Mouse (Mus musculus) common myeloid progenitor, adult 5-6 weeks (primary cell): ENCODE results near the gene Alyref2. TPM values are rescaled to one million over a fixed set of nuclear protein-coding genes. Genes with fewer than 3 reads are reported as not detected.
A peak's percentile ranks its signal among the peaks of the same experiment; 100 is the strongest.

Experiments
- ATAC-seq: replicated peaks from 2 replicates; pipeline ENCODE4 v1.8.0; 2016; ENCODE audit warnings: low read depth, mild to moderate bottlenecking, moderate TSS enrichment, inconsistent platforms; ENCODE audit not compliant: poor library complexity, severe bottlenecking
- total RNA-seq: library from RNA; stranded (forward); fragments of 200-1000, 187-1606 nt; gene quantifications from 2 replicates; pipeline ENCODE4 v1.2.3, GENCODE M21; 2017

The Alyref2 gene
- total RNA-seq, 1 experiment from 2014 or later: 4.8 TPM

DNA sequence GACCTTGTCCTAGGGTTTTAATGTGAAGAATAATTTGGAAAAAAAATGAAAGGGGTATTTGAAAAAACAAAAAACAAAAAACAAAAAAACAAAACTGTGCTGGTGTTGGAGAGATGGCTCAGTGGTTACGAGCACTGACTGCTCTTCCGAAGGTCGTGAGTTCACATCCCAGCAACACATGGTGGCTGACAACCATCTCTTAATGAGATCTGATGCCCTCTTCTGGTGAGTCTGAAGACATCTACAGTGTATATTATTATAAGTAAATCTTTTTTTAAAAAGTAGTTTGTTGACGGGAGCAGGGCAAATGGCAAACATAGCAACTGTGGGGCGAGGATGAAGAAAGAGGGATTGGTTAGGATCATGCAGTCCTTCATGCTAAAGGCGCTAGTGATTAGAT, 7.9 kb upstream of the Alyref2 start:
- ATAC-seq: no peak

DNA sequence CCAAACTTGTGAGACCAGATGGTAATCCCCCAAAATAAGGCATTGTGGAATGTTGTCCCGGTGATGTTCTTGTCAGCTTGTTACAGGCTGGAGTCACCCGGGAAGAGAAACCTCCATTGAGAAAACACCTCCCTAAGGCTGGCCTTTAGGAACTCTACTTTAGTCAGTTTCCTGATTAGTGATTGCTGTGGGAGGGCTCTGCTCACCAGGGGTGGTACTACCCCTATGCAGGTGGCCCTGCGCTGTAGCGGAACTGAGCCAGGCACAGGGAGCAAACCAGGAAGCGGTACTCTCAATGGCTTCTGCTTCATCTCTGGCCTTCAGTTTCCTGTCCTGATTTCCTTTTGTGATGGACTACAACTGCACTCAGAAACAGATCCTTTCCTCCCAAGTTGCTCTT, 3.4 kb upstream of the Alyref2 start:
- no peak for ATAC-seq

DNA sequence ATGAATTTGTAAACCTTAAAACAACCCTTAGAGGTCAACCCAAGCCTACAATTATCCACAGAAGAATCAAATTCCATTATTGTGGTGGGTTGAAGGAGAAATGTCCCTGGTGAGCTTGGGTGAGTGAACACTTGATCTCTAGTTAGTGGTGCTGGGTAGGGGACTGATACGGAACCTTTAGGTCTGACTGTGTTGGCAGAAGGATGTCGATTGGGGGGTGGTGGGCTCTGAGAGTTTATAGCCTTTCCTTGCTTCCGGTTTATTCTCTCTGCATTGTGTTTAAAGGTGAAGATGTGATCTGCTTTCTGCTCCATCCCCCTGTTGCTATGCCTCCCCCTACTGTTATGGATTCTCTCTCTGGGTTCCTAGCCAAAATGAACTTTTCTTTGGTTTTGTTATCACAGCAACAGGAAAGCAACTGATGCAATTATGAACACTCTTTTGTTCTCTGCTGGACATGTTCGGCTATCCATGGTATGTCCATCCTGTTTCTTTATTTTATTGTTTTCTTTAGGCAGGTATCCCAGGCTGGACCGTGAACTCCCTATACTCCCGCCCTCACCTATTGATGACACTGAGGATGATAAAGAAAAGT, 2.2 kb upstream of the Alyref2 start:
- no peak for ATAC-seq

DNA sequence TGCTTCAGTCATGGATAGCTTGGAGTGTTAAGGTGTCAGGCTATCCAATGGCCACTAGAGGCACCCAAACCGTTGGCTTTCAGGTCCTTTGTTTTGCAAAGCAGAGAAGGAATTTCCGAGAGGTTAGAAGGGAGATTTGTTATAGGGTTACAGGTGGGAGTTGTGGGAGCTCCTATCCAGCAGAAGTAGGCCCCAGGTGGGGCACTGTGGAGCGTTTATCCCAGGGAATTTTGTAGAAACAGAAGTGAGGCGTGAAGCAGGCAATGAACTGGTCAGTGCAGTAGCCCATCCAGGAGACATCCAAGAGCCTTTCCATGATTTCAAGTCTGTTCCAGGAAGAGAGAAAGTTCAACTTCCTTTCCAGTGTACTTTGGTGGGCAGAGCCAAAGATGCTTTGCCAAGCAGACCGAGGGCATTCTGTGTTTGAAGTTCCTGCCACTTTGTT, 1.6 kb upstream of the Alyref2 start:
- peak; percentile 12 for ATAC-seq

DNA sequence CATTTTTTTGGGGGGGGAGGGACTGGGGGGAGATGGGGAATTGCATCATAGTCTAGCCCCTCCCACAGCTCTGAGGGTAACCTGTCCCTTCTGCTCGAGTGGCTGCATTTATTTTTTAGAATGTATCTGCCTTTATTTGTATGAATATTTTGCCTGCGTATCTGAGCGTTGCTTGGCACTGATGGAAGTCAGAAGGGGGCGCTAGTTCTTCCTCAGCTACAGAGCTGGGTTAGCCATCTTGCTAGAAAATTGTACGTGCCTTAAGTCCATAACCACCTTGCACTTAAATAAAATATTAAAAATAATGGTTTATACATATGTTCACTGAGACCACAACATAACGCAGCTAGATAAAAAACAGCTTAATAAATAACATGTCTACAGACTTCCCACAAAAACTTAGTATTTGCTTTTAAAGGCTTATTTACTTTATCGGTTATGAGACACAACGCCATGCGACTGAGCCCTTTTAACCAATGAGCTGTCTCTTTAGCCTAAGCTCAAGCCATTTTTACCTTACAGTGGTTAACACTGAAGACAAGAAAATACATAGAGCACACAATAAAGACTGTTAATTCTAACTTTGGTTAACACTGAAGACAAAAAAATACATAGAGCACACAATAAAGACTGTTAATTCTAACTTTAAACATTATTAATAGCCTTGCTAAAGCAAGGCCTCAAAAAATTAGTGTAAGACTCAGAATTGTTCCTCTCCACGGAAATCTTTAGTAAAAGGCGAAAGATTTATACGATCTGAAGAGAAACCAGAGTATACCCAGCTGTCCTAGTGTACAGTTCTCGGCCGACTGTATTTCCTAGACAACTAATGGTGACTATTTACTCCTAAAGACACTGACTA, 659 bp upstream of the Alyref2 start:
- peak; percentile 61 for ATAC-seq

DNA sequence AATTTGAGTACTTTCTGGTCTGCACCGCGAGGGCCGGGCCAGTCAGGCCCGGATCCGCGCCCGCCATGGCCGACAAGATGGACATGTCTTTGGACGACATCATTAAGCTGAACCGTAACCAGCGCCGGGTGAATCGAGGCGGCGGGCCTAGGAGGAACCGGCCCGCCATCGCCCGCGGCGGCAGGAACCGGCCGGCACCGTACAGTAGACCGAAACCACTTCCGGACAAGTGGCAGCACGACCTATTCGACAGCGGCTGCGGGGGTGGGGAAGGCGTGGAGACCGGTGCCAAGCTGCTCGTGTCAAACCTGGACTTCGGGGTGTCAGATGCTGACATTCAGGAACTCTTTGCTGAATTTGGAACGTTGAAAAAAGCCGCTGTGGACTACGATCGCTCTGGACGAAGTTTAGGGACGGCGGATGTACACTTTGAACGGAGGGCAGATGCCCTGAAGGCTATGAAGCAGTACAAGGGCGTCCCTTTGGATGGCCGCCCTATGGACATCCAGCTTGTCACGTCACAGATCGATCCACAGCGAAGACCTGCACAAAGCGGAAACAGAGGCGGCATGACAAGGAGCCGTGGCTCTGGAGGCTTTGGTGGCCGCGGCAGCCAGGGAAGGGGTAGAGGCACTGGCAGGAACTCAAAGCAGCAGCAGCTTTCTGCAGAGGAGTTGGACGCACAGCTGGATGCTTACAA, 464 bp downstream of the Alyref2 start:
- ATAC-seq: peak; percentile 10

DNA sequence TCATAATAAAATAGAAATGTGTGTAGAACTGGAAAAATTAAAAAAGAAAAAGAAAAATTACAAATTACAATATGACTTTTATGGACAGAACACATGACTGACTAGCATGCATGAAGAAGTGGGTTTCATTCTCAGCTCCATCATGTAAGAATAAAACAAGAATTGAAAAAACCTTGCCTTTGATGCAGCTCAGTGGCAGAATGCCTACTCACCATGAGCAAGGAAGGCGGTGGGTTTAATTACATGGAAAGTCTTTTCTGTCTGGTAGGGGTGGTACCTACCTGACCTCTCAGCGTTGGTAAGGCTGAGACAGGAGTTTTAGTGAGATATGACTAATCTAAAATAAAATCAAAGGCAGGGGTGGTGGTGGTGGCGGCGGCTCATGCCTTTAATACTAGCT, 1.3 kb downstream of the Alyref2 start:
- no peak for ATAC-seq

DNA sequence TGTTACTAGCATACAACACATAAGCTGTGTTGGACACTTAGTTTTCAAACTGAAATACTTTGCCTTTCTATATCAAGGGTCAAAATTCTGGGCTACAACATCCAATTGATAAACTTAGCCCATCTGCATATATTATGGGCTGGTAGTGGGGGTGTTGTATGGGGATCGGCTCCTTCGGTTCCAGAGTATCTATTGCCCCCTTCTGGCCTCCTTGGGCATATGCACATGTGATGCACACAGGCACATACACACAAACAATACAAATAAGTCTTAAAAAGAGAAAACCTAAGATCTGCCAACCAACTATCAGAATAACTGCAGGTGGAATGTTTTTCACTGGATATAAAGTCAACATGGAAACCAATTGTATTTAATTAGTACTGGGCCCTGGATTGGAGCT, 10.0 kb downstream of the Alyref2 start:
- 0 out of 2 replicates have a peak, but pooled peaks have one; percentile 25 for ATAC-seq

DNA sequence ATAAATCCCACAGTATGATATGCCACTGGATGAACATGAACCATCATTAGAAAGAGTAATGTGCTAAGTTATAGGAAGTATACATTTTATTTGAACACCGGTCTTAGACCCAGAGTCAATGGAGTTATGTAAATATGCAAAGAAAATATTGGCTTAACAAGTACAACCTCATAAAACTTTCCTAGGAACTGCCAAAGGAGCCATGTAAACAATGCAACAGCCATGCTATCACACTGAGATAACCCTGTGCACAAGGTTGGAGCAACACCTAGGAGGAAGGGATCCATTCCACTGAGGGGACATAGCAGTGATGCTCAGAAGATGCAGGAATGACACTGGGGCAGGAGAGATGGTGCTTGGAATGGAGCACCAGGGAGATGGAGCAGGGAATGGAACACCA, 10.5 kb downstream of the Alyref2 start:
- ATAC-seq: no peak

DNA sequence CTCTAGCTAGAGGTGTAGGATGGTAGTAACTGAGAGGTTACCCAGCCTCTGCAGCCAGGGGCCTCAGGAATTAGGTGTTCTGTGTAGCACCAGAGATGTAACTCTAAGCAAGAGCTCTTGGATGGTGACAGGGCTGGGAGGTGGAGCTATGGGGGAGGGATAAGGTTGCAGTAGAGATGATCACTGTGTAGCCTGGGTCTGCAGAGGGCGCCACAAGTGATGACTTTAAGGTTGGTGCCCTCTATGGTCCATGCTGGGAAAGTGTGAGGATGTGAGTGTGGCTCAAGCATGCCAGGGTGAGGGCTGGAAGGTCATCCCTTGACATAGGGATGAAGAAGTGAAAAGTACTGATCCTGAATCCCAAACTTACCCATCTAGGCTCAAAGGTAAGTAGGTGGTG, 11.8 kb downstream of the Alyref2 start:
- ATAC-seq: peak; percentile 96

DNA sequence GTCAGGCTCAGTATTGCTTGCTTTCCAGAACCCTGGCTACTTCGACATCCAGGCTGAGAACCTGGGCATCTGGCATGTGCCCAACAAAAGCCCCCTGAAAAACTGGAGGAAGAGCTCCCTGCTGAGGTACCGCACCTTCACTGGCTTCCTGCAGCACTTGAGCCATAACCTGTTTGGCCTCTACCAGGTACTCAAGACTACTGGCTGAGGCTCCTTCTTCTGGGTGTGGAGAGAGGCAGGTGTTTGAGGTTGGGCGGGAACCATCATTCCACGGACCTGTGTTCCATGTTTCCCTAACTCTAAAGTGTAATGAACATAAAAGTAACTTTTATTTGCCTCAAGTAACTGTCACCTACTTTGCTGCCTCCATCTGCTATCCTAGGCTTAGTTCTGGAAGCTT, 12.3 kb downstream of the Alyref2 start:
- ATAC-seq: no peak

DNA sequence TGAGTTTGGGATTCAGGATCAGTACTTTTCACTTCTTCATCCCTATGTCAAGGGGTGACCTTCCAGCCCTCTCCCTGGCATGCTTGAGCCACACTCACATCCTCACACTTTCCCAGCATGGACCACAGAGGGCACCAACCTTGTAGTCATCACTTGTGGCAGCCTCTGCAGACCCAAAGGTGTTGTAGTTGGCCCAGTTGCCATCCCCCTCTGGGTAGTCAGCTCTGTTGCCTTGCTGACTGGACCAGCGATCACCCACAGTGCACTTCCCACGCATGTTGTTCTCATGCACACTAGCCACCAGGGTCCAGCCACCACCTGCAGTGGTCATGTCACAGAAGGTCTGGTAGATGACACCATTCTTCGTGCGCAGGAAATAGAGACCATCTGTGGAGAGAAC, 28.1 kb downstream of the Alyref2 start:
- no peak for ATAC-seq

DNA sequence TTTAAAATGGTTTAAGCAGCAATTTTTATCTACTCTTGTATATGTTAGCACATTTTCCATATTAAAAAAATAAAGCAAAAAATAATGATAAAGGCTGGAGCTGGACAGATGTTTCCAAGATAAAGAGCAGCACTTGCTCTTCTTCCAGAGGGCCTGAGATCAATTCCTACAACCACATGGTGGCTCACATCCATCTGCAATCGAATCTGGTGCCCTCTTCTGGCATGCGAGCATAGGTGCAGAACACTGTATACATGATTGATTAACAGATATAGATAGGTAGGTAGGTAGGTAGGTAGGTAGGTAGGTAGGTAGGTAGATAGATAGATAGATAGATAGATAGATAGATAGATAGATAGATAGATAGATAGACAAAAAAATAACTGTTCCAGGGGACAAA, 29.6 kb downstream of the Alyref2 start:
- ATAC-seq: peak; percentile 66

DNA sequence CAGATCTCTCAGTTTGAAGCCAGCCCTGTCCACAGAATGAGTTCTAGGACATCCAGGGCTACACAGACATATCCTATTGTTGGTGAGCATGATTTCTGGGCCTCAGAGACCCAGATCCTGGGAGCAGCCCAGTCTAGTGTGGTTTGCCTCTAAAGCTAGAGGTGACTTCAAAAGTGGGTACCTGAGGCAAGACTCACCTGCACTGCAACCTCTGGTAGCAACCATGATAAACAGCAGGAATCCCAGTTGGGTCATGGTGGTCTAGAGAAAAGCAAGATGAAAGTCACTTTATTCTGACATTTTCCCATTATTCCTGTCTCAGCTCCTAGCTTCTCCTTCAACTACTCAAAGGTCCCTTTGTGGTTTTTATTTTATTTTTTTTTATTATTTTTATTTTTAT, 31.3 kb downstream of the Alyref2 start:
- no peak for ATAC-seq

DNA sequence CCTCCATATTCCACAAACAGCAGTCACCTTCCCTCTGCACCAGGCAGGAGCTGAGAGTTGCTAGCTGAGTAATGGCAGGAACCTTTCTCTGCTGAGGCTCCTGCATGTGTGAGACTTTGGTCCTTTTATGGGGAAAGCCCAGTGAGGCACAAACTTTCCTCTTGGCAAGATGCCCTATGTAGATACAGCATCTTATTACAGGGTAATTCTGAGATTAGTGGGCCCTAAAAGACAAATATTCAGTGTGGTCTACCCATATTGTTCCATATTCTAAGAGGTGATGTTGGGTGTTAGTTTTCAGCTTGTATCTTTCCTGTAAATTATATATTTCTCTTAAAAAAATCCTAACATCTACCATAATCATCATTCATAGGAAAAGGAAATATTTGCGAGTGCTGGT, 31.9 kb downstream of the Alyref2 start, which contains the start of gene Itln1:
Gene Itln1, minus strand, starts transcription at position 101 of the 400 bp plus-strand sequence.
- no peak for ATAC-seq

DNA sequence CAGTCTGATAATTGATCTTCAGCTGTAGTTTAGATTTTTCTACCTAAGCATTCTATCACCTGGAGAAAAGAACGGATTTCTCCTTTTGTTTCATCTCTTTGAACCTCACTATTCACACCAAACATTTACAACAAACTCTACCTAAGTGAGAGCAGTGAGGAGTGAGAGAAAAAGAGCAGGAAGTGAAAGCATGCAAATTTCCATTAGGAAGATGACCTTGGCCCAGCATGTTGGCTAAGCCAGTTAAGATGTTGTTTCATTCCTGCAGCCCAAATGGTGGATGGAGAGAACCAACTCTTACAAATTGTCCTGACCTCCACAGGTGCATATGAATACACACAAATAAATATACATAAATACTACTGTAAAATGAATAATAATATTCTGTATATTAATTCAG, 37.4 kb downstream of the Alyref2 start:
- ATAC-seq: no peak

DNA sequence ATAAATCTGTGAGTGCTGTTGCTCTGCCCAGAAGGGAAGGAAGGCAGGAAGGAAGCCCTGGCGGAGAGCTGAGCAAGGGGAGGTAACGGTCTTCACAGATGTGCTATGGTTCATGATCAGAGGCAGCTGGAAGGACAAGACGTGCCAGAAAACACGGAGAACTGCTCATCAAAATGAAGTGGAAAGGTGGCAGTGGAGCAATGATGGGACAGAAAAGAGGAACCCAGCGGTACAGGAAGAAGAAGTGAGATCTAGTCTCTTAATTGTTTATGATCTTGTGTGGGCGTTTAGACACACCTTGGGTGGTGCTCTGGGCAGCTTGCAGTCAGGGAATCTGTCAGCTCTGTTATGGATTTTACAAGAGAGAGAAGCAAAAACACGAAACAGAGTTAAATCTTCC, 48.0 kb downstream of the Alyref2 start:
- peak; percentile 68 for ATAC-seq

DNA sequence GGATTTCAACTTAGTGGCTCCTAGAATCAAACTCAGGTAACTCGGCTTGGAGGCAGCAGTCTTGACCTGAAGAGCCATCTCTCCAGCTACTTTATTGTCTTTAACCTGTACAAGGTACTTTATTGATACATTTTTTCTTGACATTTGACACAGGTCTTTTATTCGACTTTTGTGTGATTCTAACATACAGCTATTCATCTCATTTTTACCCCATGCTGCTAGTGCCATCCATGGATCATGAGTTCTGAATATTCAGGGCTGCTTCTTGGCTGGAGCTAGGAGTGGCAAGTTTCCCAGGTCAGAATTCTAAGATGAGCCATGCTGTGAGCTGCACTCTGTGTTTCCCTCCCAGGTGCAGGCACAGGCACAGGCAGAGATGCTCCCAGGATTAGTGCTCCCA, 49.0 kb downstream of the Alyref2 start:
- no peak for ATAC-seq

DNA sequence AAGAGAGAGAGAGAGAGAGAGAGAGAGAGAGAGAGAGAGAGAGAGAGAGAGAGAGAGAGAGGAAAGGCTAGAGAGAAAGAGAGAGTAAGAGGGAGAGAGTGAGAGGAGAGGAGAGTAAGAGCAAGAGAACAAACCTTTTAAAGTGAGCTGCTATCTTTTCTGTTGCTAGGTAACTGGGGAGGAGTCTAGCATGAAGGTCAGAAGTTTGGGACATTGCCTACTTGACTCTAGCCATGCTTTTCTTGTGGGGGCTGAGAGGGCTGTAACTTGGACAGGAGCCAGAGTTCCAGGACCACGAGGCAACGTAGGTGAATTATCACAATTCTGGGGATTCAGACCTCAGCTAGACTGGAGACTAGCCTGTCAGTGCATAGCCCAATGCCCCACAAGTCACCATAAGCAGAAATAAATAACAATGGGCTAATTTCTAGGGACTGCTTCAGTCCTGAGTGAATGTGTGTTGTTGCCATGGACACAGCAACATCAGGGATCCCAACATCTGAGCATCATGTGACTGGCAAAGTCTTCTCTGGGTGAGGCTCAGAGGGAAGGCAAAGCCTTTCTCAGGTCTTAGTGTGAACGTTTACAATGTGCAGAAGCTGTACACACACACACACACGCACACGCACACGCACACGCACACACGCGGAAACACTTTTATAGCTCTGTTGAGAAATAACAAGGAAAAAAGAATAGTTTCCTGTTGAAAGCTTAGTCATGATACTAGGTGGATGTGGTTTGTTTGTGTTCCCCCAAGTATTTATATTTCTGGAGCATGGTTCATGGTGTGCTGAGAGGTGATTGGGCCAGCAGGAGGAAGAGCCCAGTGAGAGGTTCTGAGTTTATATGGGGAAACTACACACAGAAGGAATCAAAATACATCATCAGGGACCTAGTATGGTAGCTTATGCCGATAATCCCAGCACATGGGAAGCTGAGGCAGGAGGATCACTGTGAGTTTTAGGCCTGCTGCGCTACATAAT, 50.4 kb downstream of the Alyref2 start:
- peak; percentile 39 for ATAC-seq
